Mouse (Mus musculus): ENCODE measurements around the gene Asphd1. TPM values are rescaled to one million over a fixed set of nuclear protein-coding genes. Genes with fewer than 3 reads are reported as not detected.

The Asphd1 gene
- polyA plus RNA-seq, 1 experiment from 2014 or later, result 6.9 TPM

DNA sequence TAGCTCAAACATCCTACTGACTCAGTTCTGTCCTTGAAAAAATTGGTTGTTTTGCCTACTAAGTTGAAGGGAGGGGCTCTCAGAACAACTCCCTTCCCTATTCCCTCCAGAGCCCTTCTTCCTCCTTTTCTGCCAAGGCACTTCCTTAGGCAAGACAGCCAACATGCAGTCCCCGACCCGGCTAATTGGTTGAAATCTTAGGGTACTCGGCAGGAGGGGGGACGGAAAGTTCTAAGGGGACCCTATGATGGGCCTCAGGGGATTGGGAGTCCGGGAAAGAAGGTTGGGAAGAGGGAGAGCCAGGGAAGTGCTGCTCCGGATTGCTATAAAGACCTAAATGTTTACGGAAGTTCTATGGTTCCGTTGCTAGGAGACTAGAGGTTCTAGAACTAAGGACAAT, 26.1 kb upstream of the Asphd1 start:
- Histone ChIP-seq H3K4me2 (replicated peaks) (peak overlapping the region; percentile 75), H3K4me3 (peak overlapping the region; percentile 85), H3K9me3 (no peaks in the 10 kb centered on the region), H3K27ac (replicated peaks) (peak overlapping the region; percentile 99; the same call in 1 of the 2 replicates), H3K27me3 (no peaks in the 10 kb centered on the region), H3K9ac (replicated peaks) (0 out of 2 replicates have a peak overlapping the region, but pooled peaks have one; percentile 94), H3K36me3 (peaks cover 40% of the 10 kb centered on the region), H3K4me1 (peaks cover 20% of the 10 kb centered on the region)
- ATAC-seq (replicated peaks), result no peak; the same call in 1 of the 2 replicates
- WGBS, result 14% methylated on average over 8 of the region's 8 CpGs

GRCm38 (mm10) chr7:126967361-126967760, 18.0 kb upstream of the Asphd1 start:
- no peak overlapping the region for H3K4me3 ChIP-seq
- no peaks in the 10 kb centered on the region for H3K4me1 ChIP-seq
- H3K9me3 ChIP-seq, result no peaks in the 10 kb centered on the region
- H3K27ac ChIP-seq (replicated peaks), result no peak overlapping the region
- peaks cover 59% of the 10 kb centered on the region for H3K36me3 ChIP-seq
- no peak overlapping the region for H3K9ac ChIP-seq (replicated peaks)
- no peak for ATAC-seq (replicated peaks)
- no peaks in the 10 kb centered on the region for H3K27me3 ChIP-seq
- no peak overlapping the region for H3K4me2 ChIP-seq (replicated peaks)
- WGBS, result 64% methylated on average over 6 of the region's 6 CpGs

DNA sequence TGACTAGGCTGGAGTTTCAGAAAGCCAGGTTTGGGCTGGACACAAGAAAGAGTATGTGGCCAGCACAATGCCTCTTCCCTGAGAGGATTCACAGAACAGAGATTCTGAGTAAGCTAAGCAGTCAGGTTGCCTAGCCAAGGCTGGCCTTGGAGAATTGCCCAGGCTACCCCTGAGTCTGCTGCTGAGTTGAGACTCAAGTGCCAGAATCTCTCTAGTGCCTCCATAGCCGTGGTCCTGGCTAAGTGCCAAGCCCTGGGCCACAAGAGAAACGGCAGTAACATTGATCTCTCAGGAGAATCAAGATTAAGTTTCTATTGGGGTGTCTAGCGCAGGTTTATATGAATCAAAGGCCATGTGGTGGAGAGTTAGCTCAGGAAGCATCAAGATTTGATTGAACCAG, 16.2 kb upstream of the Asphd1 start:
- H3K4me2 ChIP-seq (replicated peaks), result no peak overlapping the region
- no peak overlapping the region for H3K9ac ChIP-seq (replicated peaks)
- H3K9me3 ChIP-seq, result no peaks in the 10 kb centered on the region
- H3K27ac ChIP-seq (replicated peaks), result no peak overlapping the region
- ATAC-seq (replicated peaks), result no peak
- no peaks in the 10 kb centered on the region for H3K4me1 ChIP-seq
- WGBS, result 50% methylated on average over 3 of the region's 3 CpGs
- H3K36me3 ChIP-seq, result peaks cover 57% of the 10 kb centered on the region
- no peaks in the 10 kb centered on the region for H3K27me3 ChIP-seq
- H3K4me3 ChIP-seq, result no peak overlapping the region

DNA sequence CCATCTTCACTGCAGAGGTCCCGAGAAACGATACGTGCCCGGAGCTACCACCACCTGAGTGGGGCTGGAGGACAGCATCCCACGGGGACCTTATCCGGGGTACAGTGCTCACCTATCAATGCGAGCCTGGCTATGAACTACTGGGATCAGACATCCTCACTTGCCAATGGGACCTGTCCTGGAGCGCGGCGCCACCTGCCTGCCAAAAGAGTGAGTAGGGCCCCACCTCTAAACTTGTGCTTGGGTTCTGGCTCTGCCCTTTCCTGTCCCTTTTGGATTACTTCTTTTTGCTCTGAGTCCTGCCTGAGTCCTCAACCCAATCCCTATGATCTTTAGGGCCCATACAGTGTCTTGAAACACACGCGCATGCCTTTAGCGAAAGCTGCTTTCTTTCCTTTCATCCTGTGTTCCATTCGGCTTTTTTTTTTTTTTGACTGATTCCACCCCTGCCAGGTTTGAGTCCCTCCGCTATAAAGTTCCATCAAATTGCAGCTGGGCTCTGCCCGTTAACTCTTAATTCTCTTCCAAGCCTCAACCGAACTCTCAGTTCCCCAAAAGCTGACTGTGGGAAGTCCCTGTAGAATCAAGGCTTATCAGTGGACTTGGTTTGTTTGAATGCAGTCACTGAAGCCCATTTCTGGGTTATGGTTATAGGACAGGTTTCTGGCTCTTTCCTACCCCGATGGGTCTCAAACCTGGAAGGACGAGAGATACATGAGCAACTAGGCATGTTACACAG, 14.3 kb upstream of the Asphd1 start:
- Histone ChIP-seq H3K27me3 (no peaks in the 10 kb centered on the region), H3K27ac (replicated peaks) (no peak overlapping the region), H3K4me2 (replicated peaks) (no peak overlapping the region), H3K9ac (replicated peaks) (no peak overlapping the region), H3K4me1 (no peaks in the 10 kb centered on the region), H3K9me3 (no peaks in the 10 kb centered on the region), H3K4me3 (no peak overlapping the region), H3K36me3 (peaks cover 58% of the 10 kb centered on the region)
- ATAC-seq (replicated peaks), result no peak
- 28% methylated on average over 19 of the region's 19 CpGs for WGBS

- Histone ChIP-seq H3K4me2 (replicated peaks) (no peak overlapping the region), H3K27me3 (no peaks in the 10 kb centered on the region), H3K36me3 (peaks cover 58% of the 10 kb centered on the region), H3K9ac (replicated peaks) (no peak overlapping the region), H3K27ac (replicated peaks) (no peak overlapping the region), H3K4me1 (no peaks in the 10 kb centered on the region), H3K4me3 (no peak overlapping the region), H3K9me3 (no peaks in the 10 kb centered on the region)
- 87% methylated on average over 4 of the region's 4 CpGs for WGBS
- no peak for ATAC-seq (replicated peaks)
Observed at GRCm38 (mm10) chr7:126961965-126962364, 12.6 kb upstream of the Asphd1 start.

GRCm38 (mm10) chr7:126961095-126961494, 11.7 kb upstream of the Asphd1 start:
- Histone ChIP-seq H3K27me3 (no peaks in the 10 kb centered on the region), H3K4me3 (no peak overlapping the region), H3K4me1 (no peaks in the 10 kb centered on the region), H3K27ac (replicated peaks) (no peak overlapping the region), H3K36me3 (peaks cover 60% of the 10 kb centered on the region), H3K9me3 (no peaks in the 10 kb centered on the region), H3K4me2 (replicated peaks) (no peak overlapping the region), H3K9ac (replicated peaks) (no peak overlapping the region)
- 89% methylated on average over 5 of the region's 5 CpGs for WGBS
- no peak for ATAC-seq (replicated peaks)

GRCm38 (mm10) chr7:126959780-126960179, 10.4 kb upstream of the Asphd1 start:
- H3K36me3 ChIP-seq, result peaks cover 65% of the 10 kb centered on the region

DNA sequence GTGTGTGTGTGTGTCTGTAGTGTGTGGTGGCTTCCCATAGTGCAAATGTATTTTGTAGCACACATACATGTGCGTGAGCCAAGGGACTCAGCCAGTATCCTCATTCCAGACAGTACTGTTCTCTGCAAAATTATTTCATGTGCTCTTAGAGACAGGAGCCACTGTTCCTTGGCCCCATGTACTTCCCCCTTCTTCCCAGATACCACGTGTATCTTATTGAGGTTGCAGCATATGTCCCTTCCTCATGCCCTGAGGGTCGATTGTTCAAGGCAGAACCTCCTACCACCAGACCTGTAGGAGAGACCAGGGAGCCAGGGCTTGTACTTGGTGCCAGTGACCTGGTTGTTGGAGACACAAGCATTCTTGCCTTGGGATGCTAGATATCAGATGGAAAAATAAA, 5.7 kb upstream of the Asphd1 start:
- Histone ChIP-seq H3K4me1 (peaks cover 25% of the 10 kb centered on the region), H3K9me3 (no peaks in the 10 kb centered on the region), H3K4me2 (replicated peaks) (no peak overlapping the region), H3K36me3 (peaks cover 42% of the 10 kb centered on the region), H3K27me3 (no peaks in the 10 kb centered on the region), H3K27ac (replicated peaks) (no peak overlapping the region), H3K9ac (replicated peaks) (no peak overlapping the region), H3K4me3 (no peak overlapping the region)
- no peak for ATAC-seq (replicated peaks)
- 61% methylated on average over 3 of the region's 3 CpGs for WGBS

More at GRCm38 (mm10) chr7:126959780-126960179, 10.4 kb upstream of the Asphd1 start:
- 83% methylated on average over 9 of the region's 9 CpGs for WGBS
- Histone ChIP-seq H3K4me3 (no peak overlapping the region), H3K27me3 (no peaks in the 10 kb centered on the region), H3K4me2 (replicated peaks) (no peak overlapping the region), H3K4me1 (no peaks in the 10 kb centered on the region), H3K9me3 (no peaks in the 10 kb centered on the region), H3K27ac (replicated peaks) (no peak overlapping the region), H3K9ac (replicated peaks) (no peak overlapping the region)
- ATAC-seq (replicated peaks), result no peak

- no peak for ATAC-seq (replicated peaks)
- WGBS, result 0% methylated on average over 8 of the region's 8 CpGs
- no peaks in the 10 kb centered on the region for H3K9me3 ChIP-seq
- H3K27ac ChIP-seq (replicated peaks), result no peak overlapping the region
- H3K36me3 ChIP-seq, result peaks cover 19% of the 10 kb centered on the region; the same call in 1 of the 2 replicates
- peak overlapping the region; percentile 71; the same call in 1 of the 2 replicates for H3K9ac ChIP-seq (replicated peaks)
- peak overlapping the region; percentile 58 for H3K4me3 ChIP-seq
- no peaks in the 10 kb centered on the region for H3K27me3 ChIP-seq
- H3K4me1 ChIP-seq, result peaks cover 44% of the 10 kb centered on the region
- peak overlapping the region; percentile 93 for H3K4me2 ChIP-seq (replicated peaks)
Observed at GRCm38 (mm10) chr7:126952646-126953045, 3.3 kb upstream of the Asphd1 start.

DNA sequence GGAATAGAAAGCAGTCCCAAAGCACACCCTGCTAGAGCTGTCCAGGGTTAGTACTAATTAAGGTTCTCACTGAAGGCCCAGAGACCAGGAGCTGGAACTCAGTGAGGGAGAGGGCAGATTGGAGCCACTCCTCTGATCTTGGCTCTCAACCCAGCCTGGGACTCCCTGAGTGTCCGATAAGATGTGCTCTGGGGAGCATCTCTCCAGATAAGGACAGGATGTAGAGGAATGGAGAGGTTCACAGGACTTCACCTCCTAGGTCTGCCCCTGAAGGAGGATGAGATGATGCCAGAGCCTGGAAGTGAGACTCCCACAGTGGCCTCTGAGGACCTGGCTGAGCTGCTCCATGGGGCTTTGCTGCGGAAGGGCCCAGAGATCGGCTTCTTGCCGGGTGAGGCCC, 2.4 kb upstream of the Asphd1 start:
- Histone ChIP-seq H3K9ac (replicated peaks) (peak overlapping the region; percentile 71), H3K4me3 (peak overlapping the region; percentile 58), H3K9me3 (no peaks in the 10 kb centered on the region), H3K27me3 (no peaks in the 10 kb centered on the region), H3K4me2 (replicated peaks) (peak overlapping the region; percentile 93), H3K27ac (replicated peaks) (no peak overlapping the region; the same call in 1 of the 2 replicates), H3K36me3 (peaks cover 12% of the 10 kb centered on the region; the same call in 1 of the 2 replicates), H3K4me1 (peaks cover 44% of the 10 kb centered on the region)
- no peak for ATAC-seq (replicated peaks)
- WGBS, result 19% methylated on average over 4 of the region's 4 CpGs

DNA sequence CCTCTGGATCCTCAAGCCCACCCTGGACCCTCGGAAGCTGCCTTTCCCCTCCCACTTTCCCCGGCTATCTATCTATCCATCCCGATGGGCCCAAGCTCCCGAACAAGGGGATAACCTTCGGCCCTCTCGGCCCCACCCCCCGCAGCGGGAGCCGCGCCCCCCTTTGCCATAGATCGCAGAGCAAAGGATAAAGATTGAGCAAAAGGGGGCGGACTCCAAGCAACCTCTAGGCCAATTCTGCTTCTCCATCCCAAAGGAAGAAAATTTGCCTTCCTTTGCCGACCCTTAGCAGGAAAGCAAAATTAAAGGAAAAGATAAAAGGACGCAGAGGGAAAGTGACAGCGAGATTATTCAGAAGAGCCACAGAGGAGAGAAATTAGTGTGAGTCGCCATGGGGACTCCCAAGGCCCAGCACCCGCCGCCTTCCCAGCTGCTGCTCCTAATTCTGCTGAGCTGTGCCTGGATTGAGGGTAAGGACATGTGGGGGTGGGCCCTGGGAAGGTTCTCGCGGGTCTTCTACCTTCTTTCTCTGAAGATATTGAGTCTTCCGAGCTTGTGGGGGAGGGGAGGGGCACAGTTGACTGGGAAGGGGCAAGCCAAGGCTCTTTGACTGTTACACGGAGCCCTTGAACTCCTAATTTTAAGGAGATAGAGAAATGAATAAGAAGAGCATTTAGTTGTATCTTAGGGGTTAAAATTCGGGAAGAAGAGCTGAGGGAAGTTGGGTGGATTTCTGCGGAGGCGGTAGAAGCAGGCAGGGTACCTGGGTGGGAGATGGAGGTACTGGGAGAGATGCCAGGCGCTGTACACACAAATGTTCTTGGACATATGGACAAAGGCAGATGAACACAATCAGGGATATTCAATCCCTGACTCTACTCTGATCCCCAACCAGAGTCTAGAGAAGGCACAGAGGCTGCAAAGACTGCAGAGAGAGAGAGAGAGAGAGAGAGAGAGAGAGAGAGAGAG, 1.5 kb upstream of the Asphd1 start:
- Histone ChIP-seq H3K27me3 (no peaks in the 10 kb centered on the region), H3K4me2 (replicated peaks) (peak overlapping the region; percentile 93), H3K36me3 (peaks cover 11% of the 10 kb centered on the region; the same call in 1 of the 2 replicates), H3K9ac (replicated peaks) (peak overlapping the region; percentile 71), H3K4me3 (peak overlapping the region; percentile 58), H3K27ac (replicated peaks) (peak overlapping the region; percentile 88), H3K9me3 (no peaks in the 10 kb centered on the region), H3K4me1 (peaks cover 44% of the 10 kb centered on the region)
- WGBS, result 3% methylated on average over 26 of the region's 26 CpGs
- no peak for ATAC-seq (replicated peaks)

Data from forebrain, embryonic 15.5 days (tissue).